Mouse (Mus musculus): Measurements from ENCODE around the gene Odc1.

The Odc1 gene

DNA sequence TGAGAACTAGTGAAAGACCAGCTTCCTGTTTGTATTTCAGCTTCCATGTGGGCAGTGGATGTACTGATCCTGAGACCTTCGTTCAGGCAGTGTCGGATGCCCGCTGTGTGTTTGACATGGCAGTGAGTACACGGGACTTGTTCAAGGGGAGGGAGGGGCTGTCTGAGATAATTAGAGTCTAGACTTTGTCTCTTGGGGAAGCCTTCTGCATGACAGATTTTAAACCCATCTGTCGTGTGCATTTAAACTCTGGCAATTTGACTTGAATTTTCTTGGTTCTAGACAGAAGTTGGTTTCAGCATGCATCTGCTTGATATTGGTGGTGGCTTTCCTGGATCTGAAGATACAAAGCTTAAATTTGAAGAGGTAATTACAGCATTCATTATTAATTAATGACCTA is 3.9 kb downstream of the Odc1 start:
- in situ Hi-C loops (cut with MboI; ENCODE audit: unreplicated experiment in 2 of 2), result loop anchor here (5.0 to 10.0 kb wide), 2 partner anchors 181 to 284 kb away; partner anchors contain the start of gene Pdia6 (in 1 of the 2)

DNA sequence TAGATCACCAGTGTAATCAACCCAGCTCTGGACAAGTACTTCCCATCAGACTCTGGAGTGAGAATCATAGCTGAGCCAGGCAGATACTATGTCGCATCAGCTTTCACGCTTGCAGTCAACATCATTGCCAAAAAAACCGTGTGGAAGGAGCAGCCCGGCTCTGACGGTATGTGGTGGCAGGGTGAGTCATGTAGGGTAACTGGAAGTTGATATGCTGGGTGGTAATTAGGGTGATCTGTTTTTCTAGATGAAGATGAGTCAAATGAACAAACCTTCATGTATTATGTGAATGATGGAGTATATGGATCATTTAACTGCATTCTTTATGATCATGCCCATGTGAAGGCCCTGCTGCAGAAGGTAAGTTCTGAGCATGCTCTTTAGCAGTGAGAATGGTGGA is 4.8 kb downstream of the Odc1 start:
- in situ Hi-C loops (cut with MboI; ENCODE audit: unreplicated experiment in 2 of 2), result loop anchor here (5.0 to 10.0 kb wide), 2 partner anchors 182 to 285 kb away; partner anchors contain the start of gene Pdia6 (in 1 of the 2)

DNA sequence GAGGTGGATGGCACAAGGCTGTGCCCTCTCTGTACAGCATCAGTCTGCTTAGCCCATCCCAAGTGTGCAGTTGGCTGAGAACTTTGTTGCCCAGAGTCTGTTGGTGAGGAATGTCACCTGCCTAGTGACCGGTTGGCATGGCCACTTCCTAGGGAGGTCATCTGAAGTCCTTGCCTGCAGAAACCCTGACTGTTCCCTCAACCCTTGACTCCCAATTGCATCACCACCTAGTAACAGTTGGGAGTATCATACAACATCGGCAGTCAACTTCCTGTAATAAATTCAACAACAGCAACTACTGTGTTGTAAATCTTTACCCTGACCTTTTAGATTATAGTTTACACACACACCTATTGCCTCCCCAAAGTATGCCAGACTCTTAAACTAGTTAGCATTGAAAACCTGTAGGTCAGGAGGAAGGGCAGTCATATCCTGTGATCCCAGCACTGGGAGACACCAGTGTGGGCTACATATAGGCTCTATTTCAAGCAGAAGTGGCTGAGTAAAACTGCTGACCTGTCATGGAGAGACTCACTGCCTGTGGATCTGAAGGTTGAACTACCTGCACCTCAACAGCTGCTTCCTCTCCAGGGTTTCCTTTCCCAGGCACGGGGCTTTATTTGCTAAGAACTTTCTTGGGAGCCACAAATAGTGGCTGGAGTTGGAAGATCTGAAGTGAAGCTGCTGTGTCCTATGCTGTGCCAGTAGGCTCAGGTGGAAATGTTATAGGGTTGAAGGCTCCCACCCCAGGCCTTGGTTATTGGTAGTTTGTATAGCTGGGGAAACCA is 6.8 kb downstream of the Odc1 start:
- in situ Hi-C loops (cut with MboI; ENCODE audit: unreplicated experiment in 2 of 2), result loop anchor here (5.0 to 25.0 kb wide), 4 partner anchors 184 to 1539 kb away; partner anchors contain the start of genes 2410004P03Rik (in 2 of the 2) and Pqlc3 (in 2 of the 2)

DNA sequence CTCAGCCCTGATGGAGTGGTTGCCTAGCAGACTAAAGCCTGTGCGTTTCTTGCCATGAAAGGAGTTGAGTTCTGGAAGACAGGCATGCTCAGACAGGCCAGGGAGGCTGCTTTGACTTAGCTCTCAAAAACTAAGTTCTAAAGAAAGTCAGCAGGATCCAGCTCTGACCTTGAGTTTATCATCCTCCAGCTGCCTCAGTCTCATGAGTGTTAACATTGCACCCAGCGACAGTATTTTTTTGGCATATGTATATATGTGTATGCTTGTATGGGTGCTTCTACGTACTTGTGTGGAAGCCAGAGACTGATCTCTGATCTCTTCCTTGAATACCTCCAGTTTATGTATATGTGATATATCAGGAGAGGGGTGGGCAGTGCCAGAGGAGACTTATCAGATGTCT is 7.8 kb downstream of the Odc1 start:
- in situ Hi-C loops (cut with MboI; ENCODE audit: unreplicated experiment in 2 of 2), result loop anchor here (5.0 to 25.0 kb wide), 4 partner anchors 185 to 1540 kb away; partner anchors contain the start of genes 2410004P03Rik (in 2 of the 2) and Pqlc3 (in 2 of the 2)

DNA sequence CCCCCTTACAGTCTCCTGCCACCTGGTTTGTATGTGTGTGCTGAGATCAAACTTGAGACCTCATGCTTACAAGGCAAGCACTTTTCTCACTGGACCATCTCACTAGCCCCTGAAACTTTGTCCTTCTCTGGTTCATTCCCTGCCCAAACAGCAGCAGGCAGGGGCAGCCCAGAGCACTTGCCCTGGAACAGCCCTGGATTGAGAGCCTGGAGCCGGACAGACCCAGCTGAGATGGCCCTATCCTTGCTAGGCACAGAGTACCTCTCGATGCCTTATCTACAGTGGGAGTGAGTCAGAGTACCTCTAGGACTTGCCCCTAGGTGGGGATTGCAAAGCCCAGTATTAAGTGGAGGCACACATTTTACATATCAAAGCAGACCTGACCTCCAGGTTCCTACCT is 8.4 kb downstream of the Odc1 start:
- in situ Hi-C loops (cut with MboI; ENCODE audit: unreplicated experiment in 2 of 2), result loop anchor here (5.0 to 25.0 kb wide), 4 partner anchors 186 to 1541 kb away; partner anchors contain the start of genes 2410004P03Rik (in 2 of the 2) and Pqlc3 (in 2 of the 2)

DNA sequence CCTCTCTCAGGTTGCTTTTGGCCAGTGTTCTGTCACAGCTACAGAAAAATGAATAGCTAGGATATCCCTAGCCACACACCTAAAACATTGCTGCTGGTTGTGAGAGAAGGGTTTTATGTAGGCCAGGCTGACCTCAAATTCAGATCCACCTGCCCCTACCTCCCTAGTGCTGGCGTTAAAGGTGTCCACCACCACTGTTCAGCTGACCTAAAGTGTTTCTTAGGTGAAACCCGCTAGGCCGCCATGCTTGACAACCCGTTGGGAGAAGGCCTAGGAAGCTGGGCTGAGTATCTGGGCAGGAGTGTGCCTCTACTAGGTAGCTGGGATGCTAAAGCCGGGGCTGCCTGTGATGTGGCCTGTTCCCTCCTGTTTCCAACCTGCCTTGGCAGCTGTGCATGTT is 9.0 kb downstream of the Odc1 start:
- in situ Hi-C loops (cut with MboI; ENCODE audit: unreplicated experiment in 2 of 2), result loop anchor here (5.0 to 25.0 kb wide), 4 partner anchors 186 to 1541 kb away; partner anchors contain the start of genes 2410004P03Rik (in 2 of the 2) and Pqlc3 (in 2 of the 2)

DNA sequence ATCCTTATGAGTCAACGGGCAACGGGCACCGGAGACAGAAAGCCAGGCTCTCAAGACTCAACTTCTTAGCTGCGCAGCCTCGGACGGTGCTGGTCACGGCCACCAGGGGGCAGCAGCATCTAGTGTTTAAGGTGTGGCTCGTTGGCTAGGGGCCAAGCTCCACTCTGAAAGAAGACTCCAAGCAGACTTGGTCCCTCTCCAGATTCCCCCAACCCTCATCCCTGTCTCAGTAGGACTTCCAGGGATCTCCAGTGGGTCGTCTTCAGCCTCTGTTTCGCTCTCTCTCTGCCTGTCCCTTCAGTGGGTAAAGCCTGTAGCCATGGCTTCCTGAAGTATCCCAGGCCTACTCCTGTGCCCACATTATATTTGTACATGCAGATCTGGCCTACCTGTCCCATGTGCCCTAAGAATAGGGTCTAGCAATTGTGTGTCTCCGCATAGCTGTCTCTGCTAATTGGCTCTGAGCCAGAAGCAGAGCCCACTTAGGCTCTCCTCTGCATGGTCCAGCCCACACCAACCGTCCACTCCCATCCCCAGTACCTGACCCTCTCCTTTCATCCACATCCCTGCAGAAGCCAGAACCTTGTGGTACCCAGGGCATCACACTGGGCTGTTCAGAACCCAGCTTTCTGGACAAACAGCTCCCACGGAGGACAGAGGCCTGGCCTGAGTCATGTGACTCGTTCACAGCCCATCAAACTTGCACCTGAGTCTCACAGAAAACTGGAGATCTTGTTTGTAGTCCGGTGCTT is 9.8 kb downstream of the Odc1 start:
- in situ Hi-C loops (cut with MboI; ENCODE audit: unreplicated experiment in 2 of 2), result loop anchor here (5.0 to 25.0 kb wide), 4 partner anchors 187 to 1542 kb away; partner anchors contain the start of genes 2410004P03Rik (in 2 of the 2) and Pqlc3 (in 2 of the 2)

DNA sequence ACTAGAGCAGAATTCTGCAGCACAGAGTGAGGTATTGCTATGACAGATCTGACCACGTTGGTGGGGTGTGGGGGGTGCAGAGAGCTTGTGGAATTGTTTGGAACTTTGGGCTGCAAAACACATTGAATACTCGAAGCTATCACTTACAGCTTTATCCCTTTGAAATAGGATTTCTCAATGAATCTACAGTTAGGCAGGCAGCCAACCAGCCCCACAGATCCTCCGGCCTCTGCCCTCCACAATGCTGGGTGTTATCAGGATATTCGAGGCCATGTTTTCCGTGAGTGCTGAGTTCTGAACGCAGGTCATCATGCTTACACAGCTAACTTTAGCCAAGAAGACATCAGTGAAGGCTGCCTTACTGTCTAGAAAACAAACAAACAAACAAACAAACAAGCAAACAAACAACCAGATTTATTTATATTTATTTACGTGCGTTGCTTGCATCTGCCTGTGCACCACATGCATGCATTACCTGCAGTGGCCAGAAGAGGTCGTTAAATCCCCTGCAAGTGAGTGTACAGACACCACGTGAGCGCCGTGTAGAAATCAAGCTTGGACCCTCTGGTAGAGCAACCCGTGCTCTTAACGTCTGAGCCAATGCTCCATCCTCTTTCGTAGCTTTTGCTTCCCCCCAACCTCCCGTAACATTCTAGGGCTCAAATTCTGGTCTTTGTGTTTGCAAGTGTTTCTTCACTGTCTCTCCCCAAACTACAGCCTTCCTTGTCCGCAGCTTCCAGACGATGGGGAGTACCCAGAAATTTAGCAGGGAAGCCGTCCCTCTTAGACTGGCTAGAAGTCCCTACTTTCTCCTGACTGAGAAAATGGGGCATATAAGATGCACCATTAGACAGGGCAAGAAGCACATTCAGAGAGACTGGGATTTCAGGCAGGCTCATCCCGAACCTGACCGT is 12.1 kb downstream of the Odc1 start:
- in situ Hi-C loops (cut with MboI; ENCODE audit: unreplicated experiment in 2 of 2), result loop anchor here (25.0 kb wide), 2 partner anchors 544 to 1544 kb away; partner anchors contain the start of genes 2410004P03Rik (in 2 of the 2) and Pqlc3 (in 2 of the 2)

DNA sequence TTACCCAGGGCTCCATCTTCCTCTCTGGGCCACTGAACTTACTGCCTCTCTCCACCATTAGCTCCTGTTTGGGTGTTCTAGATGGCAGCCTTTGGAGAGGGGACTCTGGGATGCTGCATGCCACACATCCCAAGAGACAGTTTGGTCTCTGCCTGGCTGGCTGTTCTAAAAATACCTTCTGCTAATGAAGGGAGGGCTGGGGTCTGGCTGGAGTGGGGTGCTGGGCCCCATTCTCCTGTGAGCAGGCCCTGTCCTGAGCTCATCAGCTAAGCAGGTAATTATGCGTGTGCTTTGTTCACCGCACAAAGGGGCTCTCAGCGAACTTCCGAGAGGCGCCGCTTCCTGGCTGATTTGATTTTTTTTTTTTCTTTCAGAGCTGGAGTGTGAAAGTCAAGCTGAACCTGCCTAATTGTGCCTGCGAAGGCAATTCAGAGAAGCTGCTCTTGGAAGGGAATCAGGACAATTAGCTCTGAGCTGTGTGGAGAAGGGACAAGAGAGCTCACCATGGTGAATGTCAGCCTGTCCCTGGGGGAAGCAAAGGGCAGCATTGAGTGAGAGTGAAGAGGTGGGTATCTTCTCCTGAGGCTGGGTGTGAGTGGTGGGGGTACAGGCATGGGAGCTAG is 12.9 kb downstream of the Odc1 start:
- in situ Hi-C loops (cut with MboI; ENCODE audit: unreplicated experiment in 2 of 2), result loop anchor here (25.0 kb wide), 2 partner anchors 545 to 1545 kb away; partner anchors contain the start of genes 2410004P03Rik (in 2 of the 2) and Pqlc3 (in 2 of the 2)

DNA sequence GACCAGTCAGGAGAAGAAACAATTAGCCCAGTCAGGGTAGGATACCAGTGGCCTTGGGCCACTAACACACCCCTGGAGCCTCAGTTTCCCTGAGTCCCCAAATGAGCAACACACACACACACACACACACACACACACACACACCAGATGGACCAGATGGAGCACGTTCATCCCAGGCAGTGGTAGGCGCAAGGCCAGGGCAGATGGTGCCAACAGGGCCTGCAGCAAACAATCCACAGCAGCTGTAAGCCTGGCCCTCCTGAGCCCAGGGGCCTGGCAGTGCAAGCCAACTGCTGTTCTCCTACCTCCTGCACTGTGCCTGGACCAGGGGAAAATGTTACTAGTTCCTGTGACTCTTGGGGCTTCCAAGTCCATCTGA is 13.4 kb downstream of the Odc1 start:
- in situ Hi-C loops (cut with MboI; ENCODE audit: unreplicated experiment in 2 of 2), result loop anchor here (25.0 kb wide), 2 partner anchors 546 to 1546 kb away; partner anchors contain the start of genes 2410004P03Rik (in 2 of the 2) and Pqlc3 (in 2 of the 2)

DNA sequence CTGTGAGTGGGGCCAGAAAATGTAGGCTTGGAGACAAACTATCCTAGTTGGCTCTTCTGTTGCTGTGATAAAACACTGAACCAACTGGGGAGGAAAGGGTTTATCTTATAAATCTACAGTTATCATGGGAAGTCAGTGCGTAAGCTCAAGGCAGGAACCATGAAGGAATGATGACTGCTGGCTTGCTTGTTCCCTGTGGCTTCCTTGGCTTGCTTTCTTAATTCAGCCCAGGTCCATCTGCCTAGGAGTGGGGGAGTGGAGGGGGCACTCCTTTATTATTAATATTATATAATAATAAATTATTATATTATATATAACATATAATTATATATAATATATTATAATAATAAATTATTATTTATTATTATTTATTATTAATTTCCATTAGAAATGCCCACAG is 17.8 kb downstream of the Odc1 start:
- in situ Hi-C loops (cut with MboI; ENCODE audit: unreplicated experiment in 2 of 2), result loop anchor here (25.0 kb wide), 2 partner anchors 550 to 1550 kb away; partner anchors contain the start of genes 2410004P03Rik (in 2 of the 2) and Pqlc3 (in 2 of the 2)

DNA sequence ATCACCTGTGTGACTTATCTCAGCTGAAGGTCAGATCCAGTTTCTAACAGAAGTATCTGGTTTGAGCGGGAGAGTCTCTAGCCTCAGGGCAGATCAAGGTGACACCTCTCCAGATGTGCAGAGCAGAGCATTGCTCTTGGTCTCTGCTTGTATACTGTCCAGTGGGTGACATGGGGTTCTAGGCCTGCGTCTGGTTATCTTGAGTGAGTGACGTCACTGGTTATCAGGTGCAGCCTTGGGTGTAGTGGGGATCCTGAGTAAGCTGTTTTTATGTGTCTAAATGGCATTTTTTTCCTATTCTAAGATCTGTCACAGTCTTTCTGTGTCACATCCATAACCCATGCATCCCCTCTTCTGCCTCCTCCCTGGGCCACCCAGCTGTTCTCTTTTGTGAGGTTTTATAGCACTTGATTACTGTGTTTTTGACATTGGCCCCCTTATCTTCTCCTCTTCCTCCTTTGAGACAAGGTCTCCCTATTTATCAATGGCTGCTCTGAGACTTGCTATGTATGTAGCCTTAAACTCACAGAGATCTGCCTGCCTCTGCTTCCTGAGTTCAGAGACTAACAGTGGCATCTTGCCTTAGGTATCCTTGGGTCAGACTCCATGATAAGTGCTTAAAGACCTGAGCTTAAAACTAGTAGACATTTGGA is 20.9 kb downstream of the Odc1 start:
- in situ Hi-C loops (cut with MboI; ENCODE audit: unreplicated experiment in 2 of 2), result loop anchor here (25.0 kb wide), 2 partner anchors 553 to 1553 kb away; partner anchors contain the start of genes 2410004P03Rik (in 2 of the 2) and Pqlc3 (in 2 of the 2)

DNA sequence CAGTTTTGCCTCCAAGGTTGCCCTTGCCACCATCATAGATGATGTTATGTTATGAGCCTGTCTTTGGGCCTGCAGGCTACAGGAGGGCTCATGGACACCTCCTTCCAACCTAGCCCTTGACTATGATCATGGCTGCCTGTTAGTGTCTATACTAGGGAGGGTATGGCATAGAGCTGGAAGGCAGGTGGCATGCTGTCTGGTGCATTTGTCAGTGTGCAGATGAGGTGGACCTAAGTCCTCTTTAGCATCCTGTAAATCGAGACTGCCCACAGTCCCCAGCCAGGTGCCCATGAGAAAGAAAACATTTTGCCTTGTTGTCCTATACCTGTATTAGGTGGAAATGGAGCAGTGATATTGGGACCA is 21.4 kb downstream of the Odc1 start:
- in situ Hi-C loops (cut with MboI; ENCODE audit: unreplicated experiment in 2 of 2), result loop anchor here (25.0 kb wide), 2 partner anchors 554 to 1554 kb away; partner anchors contain the start of genes 2410004P03Rik (in 2 of the 2) and Pqlc3 (in 2 of the 2)

DNA sequence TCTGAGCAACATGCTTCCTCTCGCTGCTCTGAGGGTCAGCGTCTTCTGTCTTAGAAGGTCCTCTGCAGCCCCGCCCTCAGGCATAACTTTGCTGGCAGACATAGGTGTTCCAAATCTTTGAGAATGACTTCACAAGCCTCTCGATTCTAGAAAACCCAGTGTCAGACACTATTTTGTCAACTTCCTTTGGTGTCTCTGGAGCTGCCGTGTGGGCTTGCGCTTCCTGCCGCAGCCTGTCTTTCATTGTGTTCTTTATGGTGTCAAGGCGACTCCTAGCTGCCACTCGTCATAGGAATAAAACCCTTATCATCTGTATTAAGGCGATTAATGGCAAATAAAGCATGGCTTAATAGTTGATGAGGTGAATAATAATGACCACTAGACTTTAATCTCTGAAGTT is 24.0 kb downstream of the Odc1 start:
- in situ Hi-C loops (cut with MboI; ENCODE audit: unreplicated experiment in 2 of 2), result loop anchor here (25.0 kb wide), 2 partner anchors 556 to 1556 kb away; partner anchors contain the start of genes 2410004P03Rik (in 2 of the 2) and Pqlc3 (in 2 of the 2)

DNA sequence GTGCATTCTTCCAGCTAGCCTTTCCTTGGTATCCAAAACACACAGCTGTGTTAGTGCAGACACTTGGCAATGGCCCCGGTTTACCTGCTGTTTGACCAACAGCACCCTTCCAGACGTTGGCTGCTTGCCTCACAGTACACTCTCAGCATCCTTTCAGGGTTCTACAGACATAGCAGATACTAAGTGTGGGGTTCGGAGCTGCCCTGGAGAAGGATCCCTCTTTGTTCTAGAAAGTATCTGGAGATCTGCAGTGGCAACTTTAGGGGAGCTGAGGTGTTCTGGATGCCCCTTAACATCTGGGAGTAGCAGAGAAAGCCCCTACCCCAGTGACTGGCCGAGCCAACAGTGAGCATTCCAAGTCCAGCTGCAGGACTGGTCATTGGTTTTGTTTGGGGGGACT is 30.0 kb downstream of the Odc1 start:
- in situ Hi-C loops (cut with MboI; ENCODE audit: unreplicated experiment in 2 of 2), result loop anchor here (25.0 kb wide), 2 partner anchors 562 to 1562 kb away; partner anchors contain the start of genes 2410004P03Rik (in 2 of the 2) and Pqlc3 (in 2 of the 2)

DNA sequence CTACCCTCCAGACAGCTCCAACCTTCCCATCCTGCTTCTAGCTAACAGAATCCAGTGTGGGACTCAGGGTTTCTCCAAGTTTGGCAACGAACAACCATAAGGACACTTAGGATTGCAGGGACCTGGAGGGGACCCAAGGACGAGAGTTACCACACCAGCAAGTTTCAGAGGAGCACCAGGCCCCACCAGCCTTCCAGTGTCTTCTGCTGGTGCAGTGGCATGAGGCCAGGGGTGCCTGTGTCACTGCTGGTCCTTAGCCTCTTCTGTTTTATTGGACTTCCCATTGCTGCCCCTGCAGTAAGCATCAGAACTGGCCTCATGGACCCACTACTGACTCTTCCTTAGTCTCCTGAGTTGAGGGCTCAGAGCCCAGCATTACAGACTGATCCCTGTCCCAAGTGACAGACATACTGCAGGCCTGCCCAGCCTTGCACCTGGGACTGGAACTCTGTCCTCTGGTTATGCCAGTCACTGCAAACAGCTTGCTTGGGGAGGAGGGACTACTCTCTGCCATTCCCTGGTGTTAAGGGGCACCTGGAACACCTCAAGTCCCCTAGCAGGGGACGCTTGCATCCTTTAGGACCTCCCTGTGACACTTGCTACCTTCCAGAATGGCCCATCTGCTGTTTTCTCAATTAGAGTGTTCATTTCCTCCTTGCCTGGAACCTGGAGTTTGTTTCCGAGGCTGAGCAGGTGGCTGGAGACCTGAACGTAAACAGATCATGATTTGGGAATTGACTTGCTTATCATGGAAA is 30.7 kb downstream of the Odc1 start:
- in situ Hi-C loops (cut with MboI; ENCODE audit: unreplicated experiment in 2 of 2), result no loop called here

DNA sequence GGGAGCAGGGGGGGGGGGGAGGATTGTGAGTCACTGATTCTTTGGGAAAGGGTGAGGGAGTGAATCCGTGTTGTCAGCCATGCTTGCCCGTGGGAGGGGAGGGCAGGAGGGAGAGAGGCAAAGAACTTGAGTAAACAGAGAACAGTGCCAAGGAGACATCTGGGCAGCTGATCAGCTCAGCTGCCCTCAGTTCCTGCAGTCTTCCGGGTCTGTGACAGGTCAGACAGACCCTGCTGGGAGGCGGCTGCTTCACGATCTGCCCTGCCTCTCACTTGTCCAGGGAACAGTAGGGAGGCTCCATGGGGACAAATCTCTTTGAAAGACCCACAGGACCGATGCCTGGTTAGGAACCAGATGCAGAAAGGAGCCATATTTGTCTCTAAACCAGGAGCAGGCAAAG is 31.4 kb downstream of the Odc1 start:
- in situ Hi-C loops (cut with MboI; ENCODE audit: unreplicated experiment in 2 of 2), result no loop called here
